Mouse (Mus musculus) B cell, adult 2 months (primary cell): ENCODE data around the gene Epb41l3.

Experiments
- DNase-seq, 2 experiments: peaks; one replicate each; pipeline ENCODE4 v3.0.0; 2022

The Epb41l3 gene

GRCm38 (mm10) chr17:69192863-69193493 lies 117.5 kb downstream of the Epb41l3 start:
- DNase-seq: no peak

DNA sequence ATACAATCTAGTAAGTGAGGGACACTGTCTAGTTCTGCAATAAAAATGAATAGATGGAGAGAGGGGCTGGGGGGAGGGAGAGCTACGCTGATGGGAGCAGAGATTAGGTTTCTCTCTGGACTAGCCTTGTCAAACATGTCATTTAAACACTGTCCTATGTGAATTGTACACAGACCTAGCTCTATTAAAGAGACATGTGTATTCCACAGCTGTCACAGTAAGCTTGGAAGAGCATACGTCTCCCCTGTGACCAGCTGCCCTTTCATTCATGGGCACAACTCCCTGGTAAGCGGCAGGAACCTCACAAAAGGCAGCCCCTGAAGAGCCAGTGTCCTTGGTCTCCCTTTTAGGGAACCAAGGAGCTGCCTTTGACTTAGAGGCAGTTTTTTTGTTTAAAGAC lies 119.1 kb downstream of the Epb41l3 start:
- DNase-seq: no peak

GRCm38 (mm10) chr17:69195758-69196157 lies 120.3 kb downstream of the Epb41l3 start:
- DNase-seq: no peak

DNA sequence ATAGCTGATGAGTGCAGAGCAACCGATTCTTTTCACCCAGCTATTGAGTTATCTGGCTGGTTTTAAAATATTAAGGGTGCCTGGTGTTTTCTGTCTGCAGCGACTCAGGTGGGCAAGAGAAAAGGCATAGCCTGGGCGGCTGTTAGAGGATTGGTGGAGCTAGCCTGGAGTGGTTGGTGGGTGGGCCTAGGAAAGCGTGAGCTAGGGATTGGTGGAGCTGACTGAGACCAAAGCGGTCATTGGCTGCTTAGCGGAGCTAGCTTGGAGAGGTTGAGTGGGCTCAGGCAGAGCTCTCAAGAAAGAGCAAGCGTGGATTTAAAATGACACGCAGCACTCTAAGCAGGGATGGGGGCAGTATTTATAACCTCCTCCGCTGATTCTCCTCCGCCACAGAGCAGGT lies 121.2 kb downstream of the Epb41l3 start:
- DNase-seq: no peak

GRCm38 (mm10) chr17:69198805-69199204 lies 123.3 kb downstream of the Epb41l3 start:
- no peak for DNase-seq

DNA sequence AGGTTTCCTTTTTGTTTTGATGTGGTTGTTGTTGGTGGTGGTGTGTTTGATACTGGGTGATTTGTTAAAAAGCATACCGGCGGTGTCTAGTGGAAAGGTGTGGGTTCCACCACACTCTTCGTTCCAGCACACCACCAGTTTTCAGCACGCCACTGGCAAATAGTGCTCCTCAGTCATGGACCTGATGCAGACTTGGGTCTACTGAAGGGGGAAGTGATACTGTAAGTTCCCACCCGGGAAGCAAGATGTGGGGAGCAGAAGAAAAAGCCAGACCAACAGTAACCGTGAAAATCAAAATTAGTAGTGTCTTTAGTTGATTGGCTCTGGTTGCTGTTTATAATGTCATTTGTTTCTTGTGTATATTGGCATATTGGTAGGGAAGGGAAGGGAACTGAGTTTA lies 124.3 kb downstream of the Epb41l3 start:
- no peak for DNase-seq

DNA sequence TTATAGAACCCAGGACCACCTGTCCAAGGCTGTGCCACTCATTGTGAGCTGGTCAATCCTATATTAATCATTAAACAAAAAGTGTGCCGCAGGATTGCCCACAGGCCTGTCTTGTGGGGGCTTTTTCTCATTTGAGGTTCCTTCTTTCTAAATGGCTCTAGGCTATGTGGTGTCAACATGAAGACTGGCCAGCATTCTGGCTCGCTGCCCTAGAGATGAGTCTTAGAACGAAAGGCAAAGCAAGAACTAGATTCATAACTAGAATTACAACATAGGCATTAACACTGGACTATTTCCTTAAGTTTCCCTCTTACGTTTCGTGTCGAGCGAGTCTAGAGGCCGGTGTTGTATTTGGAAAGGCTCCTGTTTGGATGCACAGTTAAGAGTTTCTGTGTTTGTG lies 125.5 kb downstream of the Epb41l3 start:
- no peak for DNase-seq

DNA sequence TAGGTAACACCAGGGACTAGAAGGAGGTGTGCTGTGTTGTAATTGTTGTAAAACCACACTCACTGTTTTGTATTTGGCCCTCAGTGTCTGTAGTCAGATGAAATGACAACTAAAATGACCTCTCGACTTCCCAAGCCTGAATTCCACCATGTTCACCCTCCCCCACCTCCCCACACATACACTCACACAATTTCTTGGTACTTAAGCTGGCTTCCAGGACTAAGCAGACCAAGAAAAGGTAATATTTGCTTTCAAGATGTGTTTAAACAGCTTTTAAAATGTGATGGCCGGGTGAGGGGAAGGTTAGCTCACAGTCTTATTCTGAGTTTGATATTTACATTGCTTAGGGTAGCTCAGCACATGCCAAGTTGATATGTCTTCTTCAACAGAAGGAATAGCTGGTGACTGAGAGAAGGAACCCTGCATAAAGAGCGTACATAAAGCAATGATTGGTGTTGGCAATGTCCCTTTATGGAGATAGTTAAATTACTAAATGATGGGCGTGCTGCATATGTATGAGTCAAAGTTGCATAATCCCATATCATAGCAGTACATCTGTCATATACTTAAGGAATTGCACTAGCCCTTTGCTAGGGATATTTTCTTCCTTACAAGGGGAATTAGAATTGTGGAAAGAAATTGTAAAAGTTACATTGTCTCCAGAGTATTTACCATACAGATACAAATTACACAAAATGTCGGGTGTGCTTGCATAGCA lies 130.0 kb downstream of the Epb41l3 start:
- no peak for DNase-seq

- DNase-seq: no peak
Measured at GRCm38 (mm10) chr17:69207562-69208312, 132.3 kb downstream of the Epb41l3 start.

DNA sequence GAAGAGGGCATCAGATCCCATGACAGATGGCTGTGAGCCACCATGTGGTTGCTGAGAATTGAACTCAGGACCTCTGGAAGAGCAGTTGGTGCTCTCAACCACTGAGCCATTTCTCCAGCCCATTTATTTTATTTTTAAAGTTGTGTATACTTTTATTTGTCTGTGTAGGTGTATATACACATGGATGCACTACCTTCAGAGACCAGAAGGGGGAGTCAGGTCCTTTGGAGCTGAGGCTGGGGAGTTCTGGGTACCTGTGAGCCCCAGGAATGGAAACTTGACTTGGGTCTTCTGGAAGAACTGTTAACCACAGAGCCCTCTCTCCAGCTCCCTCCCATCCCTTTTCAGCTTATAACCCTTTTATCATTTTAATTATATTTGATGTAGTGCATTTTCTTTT lies 135.6 kb downstream of the Epb41l3 start:
- peak; percentile 5 to 6 for DNase-seq

DNA sequence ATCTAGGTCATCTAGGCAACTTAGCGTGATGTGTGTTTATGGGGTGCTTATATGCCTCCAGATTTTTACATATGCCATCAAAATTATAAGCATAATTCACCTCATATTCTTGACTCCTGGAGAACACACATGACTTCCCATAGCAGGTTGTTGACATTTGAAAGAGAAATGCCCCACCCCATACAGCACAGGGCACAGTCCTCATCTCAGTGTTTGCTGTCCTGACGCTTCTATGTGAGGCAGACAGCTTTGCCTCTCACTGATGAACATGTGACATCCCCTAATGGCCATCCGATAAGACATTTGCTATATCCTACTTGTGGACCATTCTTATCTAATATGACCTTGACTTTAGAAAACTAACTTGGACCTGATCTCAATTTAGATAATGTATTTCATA lies 140.6 kb downstream of the Epb41l3 start:
- no peak for DNase-seq

DNA sequence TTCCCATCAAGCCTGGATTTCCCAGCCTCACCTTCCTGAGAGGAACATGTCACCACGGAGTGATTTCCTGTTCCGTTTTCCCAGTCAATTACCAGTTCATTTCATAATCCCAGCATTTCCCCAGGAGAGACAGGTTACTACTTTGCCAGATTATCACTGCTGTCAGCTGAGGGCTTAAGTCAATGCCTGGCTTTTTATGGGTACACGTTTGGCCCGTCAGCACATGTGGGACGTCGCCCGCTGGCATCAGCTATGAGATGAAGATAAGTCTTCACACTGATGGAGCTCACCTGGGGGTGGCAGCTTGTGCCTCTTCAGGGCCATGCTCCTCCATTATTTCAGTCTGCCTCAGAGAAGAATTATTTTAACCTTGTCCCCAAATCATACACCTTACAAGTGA lies 145.4 kb downstream of the Epb41l3 start:
- DNase-seq: no peak

- no peak for DNase-seq
Measured at GRCm38 (mm10) chr17:69221377-69221776, 145.9 kb downstream of the Epb41l3 start.

DNA sequence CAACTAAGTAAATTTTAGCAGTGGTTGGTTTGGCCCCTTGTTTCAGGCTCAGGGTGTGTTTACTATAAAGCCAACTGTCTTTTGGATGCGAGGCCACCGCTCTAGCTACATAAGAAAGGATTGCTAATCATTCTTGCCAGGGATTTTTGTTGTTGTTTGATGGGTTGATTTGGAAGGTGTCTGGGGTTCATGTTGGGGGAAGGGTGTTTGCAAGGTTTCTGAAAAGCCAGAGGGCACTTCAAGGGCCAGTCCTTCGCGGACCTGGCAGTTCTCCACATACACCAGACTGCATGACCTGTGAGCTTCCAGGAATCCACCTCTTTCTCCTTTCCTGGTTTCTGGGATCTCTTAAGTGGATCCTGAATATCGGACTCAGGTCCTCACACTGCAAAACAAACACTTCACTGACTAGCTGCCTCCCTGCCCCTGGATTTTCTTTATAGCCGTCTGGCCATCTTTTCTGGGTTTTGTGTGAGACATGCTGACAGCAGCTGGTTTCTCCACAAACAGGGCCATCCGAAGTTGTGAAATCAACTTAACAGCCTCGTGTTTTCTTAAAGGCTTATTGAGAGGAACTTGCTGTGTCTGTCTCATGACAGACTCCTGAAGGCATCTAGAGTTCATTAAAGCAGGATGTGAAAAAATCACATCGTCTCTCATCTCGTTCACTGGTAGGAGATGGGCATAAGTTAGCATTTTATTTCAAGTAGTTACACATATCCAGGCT lies 146.6 kb downstream of the Epb41l3 start:
- DNase-seq: no peak

DNA sequence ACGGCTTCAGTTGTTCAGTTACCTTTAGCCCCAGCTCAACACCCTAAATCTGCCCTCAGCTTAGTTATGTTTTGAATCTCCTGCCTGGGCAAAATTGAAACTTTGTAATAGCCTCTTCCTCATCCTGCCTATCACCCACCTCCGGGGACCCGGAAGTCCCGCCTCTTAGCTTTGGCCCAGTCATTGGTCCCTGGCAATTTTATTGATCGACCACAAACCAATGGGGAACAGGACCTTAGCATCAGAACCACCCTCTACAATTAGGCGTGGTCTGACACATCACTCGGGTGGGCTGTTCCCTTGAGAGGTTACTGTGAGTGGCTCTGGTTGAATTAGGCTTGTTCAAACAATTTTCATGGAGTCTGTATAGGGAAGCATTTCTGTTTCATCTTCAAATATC lies 150.5 kb downstream of the Epb41l3 start:
- DNase-seq: no peak

DNA sequence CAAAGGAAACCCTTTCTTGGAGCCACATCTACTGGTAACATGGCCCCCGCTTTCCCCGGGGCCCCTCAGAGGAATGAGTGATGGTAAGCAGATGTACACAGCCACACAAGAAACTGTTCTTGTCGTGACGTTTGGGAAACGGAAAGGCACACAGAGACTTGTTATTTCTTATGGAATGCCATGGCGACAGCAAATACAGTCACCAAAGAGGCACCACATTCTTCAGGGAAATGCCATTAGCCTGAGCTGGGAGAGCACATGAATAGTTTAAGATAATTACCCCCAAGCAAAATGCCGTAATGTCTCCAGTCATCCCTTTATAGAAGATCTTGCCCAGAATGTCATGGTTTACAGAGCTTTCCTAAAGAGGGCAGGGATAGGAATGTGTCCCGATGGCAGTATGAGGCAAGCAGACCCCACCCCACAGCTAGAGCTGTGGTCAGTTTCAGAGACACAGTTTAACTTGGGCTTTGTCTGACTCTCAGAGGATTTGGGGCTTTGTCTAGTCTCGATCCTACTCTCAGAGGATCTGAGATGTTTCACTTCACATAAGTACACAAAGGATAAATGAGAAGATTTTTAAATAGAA lies 152.0 kb downstream of the Epb41l3 start:
- DNase-seq: no peak

GRCm38 (mm10) chr17:69229451-69229850 lies 154.0 kb downstream of the Epb41l3 start:
- no peak for DNase-seq

DNA sequence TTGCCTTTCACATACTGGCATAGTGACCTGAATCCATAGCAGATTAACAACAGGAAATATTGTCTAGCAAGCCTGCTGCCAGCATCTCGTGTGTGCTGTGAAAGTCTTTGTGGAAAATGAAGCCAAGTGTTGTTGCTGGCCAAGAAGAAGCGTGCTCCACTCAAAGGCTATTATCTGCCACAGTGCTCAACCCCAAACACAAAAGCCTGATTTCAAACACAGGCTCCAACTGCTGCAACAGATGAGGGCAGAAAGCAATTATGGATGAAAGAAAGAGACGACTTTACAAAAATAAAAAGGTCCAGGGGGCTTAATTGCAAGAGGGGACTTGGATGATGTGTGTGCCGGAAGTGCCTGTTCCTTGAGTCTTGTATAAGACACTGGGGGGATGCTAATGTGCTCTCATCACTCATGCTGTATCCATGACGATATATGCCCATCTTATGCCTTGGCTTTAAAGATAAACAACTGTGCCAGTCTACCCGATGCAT lies 154.7 kb downstream of the Epb41l3 start:
- no peak for DNase-seq

- DNase-seq: no peak
Measured at GRCm38 (mm10) chr17:69231360-69231759, 155.9 kb downstream of the Epb41l3 start.

DNA sequence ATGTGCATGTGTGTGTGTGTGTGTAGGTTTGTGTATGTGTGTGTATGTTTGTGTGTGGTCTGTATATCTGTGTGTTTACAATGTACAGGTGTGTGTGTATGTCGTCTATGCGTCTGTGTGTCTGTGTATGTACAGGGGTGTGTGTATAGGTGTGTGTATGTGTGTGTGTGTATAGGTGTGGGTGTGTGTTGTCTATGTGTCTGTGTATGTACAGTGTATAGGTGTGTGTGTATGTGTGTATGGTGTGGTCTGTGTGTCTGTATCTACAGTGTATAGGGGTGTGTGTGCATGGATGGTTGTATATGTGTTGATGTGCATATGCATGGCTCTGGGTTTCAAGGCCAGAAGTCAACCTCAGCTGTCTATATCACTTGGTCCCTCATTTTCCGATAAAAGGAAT lies 161.7 kb downstream of the Epb41l3 start:
- DNase-seq: no peak

- no peak for DNase-seq
Measured at GRCm38 (mm10) chr17:69238810-69239373, 163.4 kb downstream of the Epb41l3 start.

- no peak for DNase-seq
Measured at GRCm38 (mm10) chr17:69239423-69239822, 163.9 kb downstream of the Epb41l3 start.
